Mouse (Mus musculus) midbrain, postnatal 0 days (tissue): ENCODE data around the gene Deup1. TPM values are rescaled to one million over a fixed set of nuclear protein-coding genes. Genes with fewer than 3 reads are reported as not detected.

Experiments used
- ATAC-seq: fragments of 200-750 bp; cut with Nextera tagmentation; 2 replicates; pipeline ENCODE4 v1.8.0; 2017; ENCODE audit warnings: moderate number of reproducible peaks, mild to moderate bottlenecking, moderate TSS enrichment, moderate library complexity; ENCODE audit not compliant: low FRiP score
- DNase-seq: peaks from one replicate; pipeline ENCODE4 v3.0.0-alpha.2; 2015; ENCODE audit warnings: low spot score
- H3K27ac ChIP-seq: fragments of 300-500 bp; sonication (generic); 2 replicates; pipeline ENCODE4 v1.5.1; 2014; ENCODE audit warnings: low read depth, mild to moderate bottlenecking, low read length, mixed read lengths
- H3K27me3 ChIP-seq: fragments of 300-500 bp; sonication (generic); 2 replicates; pipeline ENCODE4 v1.6.1; 2014; ENCODE audit warnings: low read length, control low read depth, mixed read lengths; ENCODE audit not compliant: insufficient read depth
- H3K36me3 ChIP-seq: fragments of 300-500 bp; sonication (generic); 2 replicates; pipeline ENCODE4 v1.6.1; 2014; ENCODE audit warnings: low read length, control low read depth, mixed read lengths; ENCODE audit not compliant: insufficient read depth
- H3K4me1 ChIP-seq: fragments of 300-500 bp; sonication (generic); 2 replicates; pipeline ENCODE4 v1.6.1; 2014; ENCODE audit warnings: mild to moderate bottlenecking, control low read depth, antibody characterized with exemption, low read length, mixed read lengths; ENCODE audit not compliant: insufficient read depth
- H3K4me2 ChIP-seq: fragments of 300-500 bp; sonication (generic); 2 replicates; pipeline ENCODE4 v1.6.1; 2014; ENCODE audit warnings: low read depth, mild to moderate bottlenecking, low read length, mixed read lengths; ENCODE audit not compliant: poor library complexity, severe bottlenecking
- H3K4me3 ChIP-seq: fragments of 300-500 bp; sonication (generic); 2 replicates; pipeline ENCODE4 v1.5.1; 2014; ENCODE audit warnings: low read depth, mild to moderate bottlenecking, low read length, moderate library complexity
- H3K9ac ChIP-seq: fragments of 300-500 bp; sonication (generic); replicated peaks from 2 replicates; pipeline ENCODE4 v1.6.1; 2014; ENCODE audit warnings: mild to moderate bottlenecking, low read length, moderate library complexity, mixed read lengths; ENCODE audit not compliant: poor library complexity, severe bottlenecking
- H3K9me3 ChIP-seq: fragments of 300-500 bp; sonication (generic); 2 replicates; pipeline ENCODE4 v1.6.1; 2016; ENCODE audit warnings: low read length, control low read depth
- CTCF ChIP-seq: IDR thresholded peaks from 2 replicates; pipeline ENCODE4 v1.5.1; 2016; ENCODE audit warnings: antibody characterized with exemption, mild to moderate bottlenecking
- WGBS: fragments of 180-500 bp; shearing (Covaris S2); extraction: QIAGEN DNeasy Blood & Tissue Kit; methylation state at CpG from one replicate; pipeline ENCODE4 v1.1.7; 2014; 5-methylcytosine and 5-hydroxymethylcytosine counted together
- polyA plus RNA-seq: library from polyadenylated mRNA; unstranded; fragments of >200 nt; fragmentation: Nextera tagmentation; extraction: Ambion mirVana; gene quantifications from 2 replicates; pipeline ENCODE4 v1.2.1, GENCODE M21; 2015
- total RNA-seq: library from RNA; depleted of rRNA; stranded (reverse); fragments of >200 nt; gene quantifications from 2 replicates; pipeline ENCODE4 v1.2.3, GENCODE M21; 2014

Gene Deup1
- total and polyA plus RNA-seq, 2 experiments from 2014 or later = 2.4 to 2.7 TPM

DNA sequence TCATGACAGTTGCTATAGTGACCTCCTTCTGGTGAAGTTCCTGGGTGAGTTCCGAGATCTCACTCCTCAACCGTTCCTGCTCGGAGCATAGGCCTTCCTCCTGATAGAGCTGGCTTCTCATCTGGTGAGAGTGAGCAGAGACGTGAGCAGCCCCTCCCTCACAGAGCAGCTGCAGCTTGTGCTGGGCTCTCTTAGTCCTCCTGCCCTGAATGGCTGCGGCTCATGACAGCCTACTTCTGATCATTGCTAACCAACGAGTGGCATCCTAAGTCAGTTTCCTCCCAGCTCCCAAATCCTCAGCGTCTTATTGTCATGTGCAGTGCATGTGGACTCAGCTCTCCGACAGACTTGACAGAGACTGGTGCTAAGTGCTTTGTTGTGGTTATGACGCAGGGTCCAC lies 43.5 kb downstream of the Deup1 start:
- TF ChIP-seq CTCF = no peak
- ATAC-seq = no peak
- H3K27me3 ChIP-seq = no peaks in the 10 kb centered on the region
- no peak overlapping the region for H3K27ac ChIP-seq
- no peaks in the 10 kb centered on the region for H3K4me1 ChIP-seq
- no peak overlapping the region for H3K4me3 ChIP-seq
- DNase-seq = no peak
- no peaks in the 10 kb centered on the region for H3K9me3 ChIP-seq
- H3K4me2 ChIP-seq = no peak overlapping the region
- 85% methylated on average over 9 of the region's 9 CpGs for WGBS
- H3K36me3 ChIP-seq = no peaks in the 10 kb centered on the region
- no peak overlapping the region for H3K9ac ChIP-seq

DNA sequence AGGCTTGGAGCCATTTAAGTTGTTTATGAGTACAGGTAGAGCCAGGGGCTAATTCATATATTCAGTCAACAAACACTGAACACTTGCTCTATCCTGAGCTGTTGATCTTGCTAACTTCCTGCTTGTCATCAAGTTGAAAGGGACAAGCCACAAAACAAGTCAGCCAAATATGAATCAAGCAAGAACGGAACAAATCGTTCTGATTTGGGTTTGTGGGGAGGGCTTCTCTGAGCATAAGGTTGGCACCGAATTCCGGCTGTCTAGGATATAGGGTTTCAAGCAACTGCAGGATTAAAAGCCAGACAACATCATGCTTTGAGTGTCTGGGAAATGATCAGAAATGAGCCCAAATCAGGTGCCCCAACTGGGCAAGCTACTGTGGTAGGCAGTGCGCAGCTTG lies 45.7 kb downstream of the Deup1 start:
- DNase-seq (no peak), ATAC-seq (no peak)
- no peaks in the 10 kb centered on the region for H3K36me3 ChIP-seq
- no peaks in the 10 kb centered on the region for H3K27me3 ChIP-seq
- no peak for TF ChIP-seq CTCF
- no peaks in the 10 kb centered on the region for H3K4me1 ChIP-seq
- no peaks in the 10 kb centered on the region for H3K9me3 ChIP-seq
- no peak overlapping the region for H3K27ac ChIP-seq
- no peak overlapping the region for H3K9ac ChIP-seq
- H3K4me3 ChIP-seq = no peak overlapping the region
- WGBS = 96% methylated on average over 5 of the region's 5 CpGs
- no peak overlapping the region for H3K4me2 ChIP-seq

DNA sequence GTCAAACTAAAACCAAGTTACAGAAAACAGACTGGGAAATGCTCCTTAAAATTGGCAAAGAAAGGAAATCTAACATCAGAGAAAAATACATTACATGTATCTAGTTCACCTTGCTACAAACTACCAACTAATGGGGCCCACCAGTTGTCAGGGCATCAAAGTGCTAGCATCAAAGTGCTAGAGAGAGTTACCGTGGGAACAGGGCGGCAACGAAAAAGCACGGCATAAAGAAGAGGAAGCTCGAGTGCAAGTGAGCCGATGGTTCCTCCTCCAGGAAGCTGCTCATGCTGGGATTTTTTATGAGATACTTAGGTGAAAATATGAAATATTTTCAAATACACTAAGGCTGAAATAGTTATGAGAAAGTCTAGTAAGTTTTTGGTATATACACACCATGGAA lies 47.6 kb downstream of the Deup1 start:
- no peak for TF ChIP-seq CTCF
- no peaks in the 10 kb centered on the region for H3K9me3 ChIP-seq
- no peaks in the 10 kb centered on the region for H3K4me1 ChIP-seq
- no peak overlapping the region for H3K27ac ChIP-seq
- H3K4me3 ChIP-seq = no peak overlapping the region
- no peak for ATAC-seq
- H3K4me2 ChIP-seq = no peak overlapping the region
- H3K36me3 ChIP-seq = no peaks in the 10 kb centered on the region
- DNase-seq = no peak
- H3K9ac ChIP-seq = no peak overlapping the region
- no peaks in the 10 kb centered on the region for H3K27me3 ChIP-seq
- 42% methylated on average over 6 of the region's 6 CpGs for WGBS

DNA sequence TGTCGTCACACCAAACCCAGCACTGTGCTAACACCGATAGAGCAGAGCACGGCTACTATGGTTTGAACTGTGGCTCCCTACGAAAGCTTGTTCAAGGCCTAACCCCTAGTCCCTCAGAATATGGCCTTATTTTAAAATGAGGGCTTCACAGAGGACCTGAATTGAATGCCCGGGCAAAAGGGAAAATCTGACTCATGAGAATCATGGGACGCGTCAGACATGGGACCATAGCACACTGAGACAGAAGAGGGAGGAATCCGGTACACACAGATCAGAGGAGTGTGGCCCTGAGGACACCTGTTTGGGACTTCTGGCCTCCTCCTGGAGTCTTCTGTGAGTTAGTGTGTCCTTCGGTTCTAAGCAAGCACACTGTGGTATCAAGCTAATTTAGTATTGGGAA lies 48.8 kb downstream of the Deup1 start:
- Histone ChIP-seq H3K27ac (no peak overlapping the region), H3K9me3 (no peaks in the 10 kb centered on the region), H3K36me3 (no peaks in the 10 kb centered on the region), H3K27me3 (no peaks in the 10 kb centered on the region), H3K4me2 (no peak overlapping the region), H3K9ac (no peak overlapping the region), H3K4me1 (no peaks in the 10 kb centered on the region), H3K4me3 (no peak overlapping the region)
- ATAC-seq (no peak), DNase-seq (no peak)
- WGBS = 95% methylated on average over 9 of the region's 9 CpGs
- TF ChIP-seq CTCF = no peak

DNA sequence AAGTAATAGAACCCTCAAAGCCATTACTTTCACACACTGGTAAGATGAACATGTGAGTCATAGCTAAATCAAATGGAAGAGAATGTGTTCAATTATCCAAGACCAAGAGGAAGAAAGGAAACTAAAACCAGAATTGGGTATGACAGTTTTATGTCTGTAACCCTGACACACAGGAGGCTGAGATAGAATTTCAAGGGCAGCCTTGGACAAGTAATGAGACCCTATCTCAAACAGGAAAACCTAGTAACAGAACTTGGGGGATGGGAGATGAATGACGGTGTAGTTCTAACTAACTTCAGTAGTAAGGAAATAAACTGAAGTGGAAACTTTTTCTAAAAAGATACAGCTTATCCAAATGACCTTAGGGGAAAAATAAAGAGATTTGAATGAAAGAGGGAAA lies 49.3 kb downstream of the Deup1 start:
- H3K4me2 ChIP-seq = no peak overlapping the region
- H3K4me1 ChIP-seq = no peaks in the 10 kb centered on the region
- no peaks in the 10 kb centered on the region for H3K9me3 ChIP-seq
- H3K9ac ChIP-seq = no peak overlapping the region
- no peak for DNase-seq
- no peak overlapping the region for H3K4me3 ChIP-seq
- WGBS = 72% methylated on average over 1 of the region's 1 CpGs
- no peaks in the 10 kb centered on the region for H3K27me3 ChIP-seq
- no peak overlapping the region for H3K27ac ChIP-seq
- TF ChIP-seq CTCF = no peak
- H3K36me3 ChIP-seq = no peaks in the 10 kb centered on the region
- ATAC-seq = no peak

DNA sequence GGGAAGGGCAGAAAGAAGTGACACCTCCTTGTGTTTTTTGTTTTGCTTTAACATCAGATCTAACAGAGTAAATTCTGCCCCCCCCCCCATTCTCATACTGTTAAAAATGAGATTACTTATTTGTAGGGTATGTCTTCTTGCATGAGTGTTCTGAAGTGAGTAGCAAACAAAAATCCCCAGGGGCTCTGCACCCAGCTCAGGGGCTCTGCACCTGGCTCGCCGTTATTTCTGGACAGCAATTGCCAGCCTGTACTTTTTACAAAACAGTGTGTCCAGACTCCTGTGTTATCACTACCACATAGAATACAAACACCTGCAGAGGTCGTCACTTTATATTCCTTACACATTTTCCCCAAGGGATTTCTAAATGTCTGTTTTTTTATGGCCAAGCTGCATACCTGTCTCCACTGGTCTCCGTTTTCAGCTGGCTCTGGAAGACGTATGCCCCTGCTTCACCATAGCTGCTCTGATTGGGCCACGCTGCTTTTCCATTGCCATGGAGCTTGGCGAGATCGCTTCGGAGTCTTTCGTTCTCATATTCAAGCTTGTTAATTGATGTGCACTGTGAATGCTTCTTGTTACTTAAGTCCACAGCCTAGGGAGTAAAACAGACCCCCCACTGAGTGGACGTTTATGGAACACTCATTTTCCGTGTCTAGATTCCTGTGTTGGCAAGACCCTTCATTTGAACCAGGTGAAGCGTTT lies 52.8 kb downstream of the Deup1 start:
- TF ChIP-seq CTCF = no peak
- no peak for ATAC-seq
- WGBS = 82% methylated on average over 13 of the region's 13 CpGs

More for the DNA sequence above, 52.8 kb downstream of the Deup1 start:
- no peaks in the 10 kb centered on the region for H3K9me3 ChIP-seq
- H3K4me1 ChIP-seq = no peaks in the 10 kb centered on the region
- no peak overlapping the region for H3K27ac ChIP-seq
- no peak overlapping the region for H3K4me2 ChIP-seq
- H3K4me3 ChIP-seq = no peak overlapping the region
- no peaks in the 10 kb centered on the region for H3K36me3 ChIP-seq
- no peak for DNase-seq
- H3K9ac ChIP-seq = no peak overlapping the region
- no peaks in the 10 kb centered on the region for H3K27me3 ChIP-seq
